Mouse (Mus musculus) bone marrow, adult 2 months (tissue): Measurements from ENCODE around the gene Ajap1.

Experiments used
- CTCF ChIP-seq: fragments of 200-500 bp; IDR thresholded peaks from 2 replicates; pipeline ENCODE4 v1.5.1; 2011; ENCODE audit warnings: low read length, control low read depth; ENCODE audit not compliant: control insufficient read depth, insufficient read depth
- POLR2A ChIP-seq: fragments of 200-500 bp; IDR thresholded peaks from 2 replicates; pipeline ENCODE4 v1.6.1; 2011; ENCODE audit warnings: low read depth, mild to moderate bottlenecking, control low read depth, low read length, borderline replicate concordance; ENCODE audit not compliant: control insufficient read depth

DNA sequence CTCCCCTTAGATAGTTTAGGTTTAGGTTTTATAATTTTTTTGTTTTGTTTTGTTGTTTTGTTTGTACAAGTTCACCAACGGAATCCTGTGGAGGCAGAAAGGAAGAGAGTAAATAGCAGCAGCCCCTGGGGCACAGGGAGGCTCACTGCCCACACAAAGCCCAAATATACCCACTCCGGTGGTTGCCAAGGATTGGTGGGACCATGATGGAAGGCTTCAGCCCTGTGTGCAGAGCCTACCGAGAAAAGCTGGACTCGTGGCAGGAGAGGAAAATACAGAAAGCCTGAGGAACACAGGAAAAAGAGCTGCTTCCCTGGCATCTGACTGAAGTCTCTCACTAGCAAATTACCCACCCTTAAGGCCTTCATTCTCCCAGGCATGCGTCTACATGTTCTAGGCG lies 108.4 kb downstream of the Ajap1 start:
- TF ChIP-seq CTCF (no peak), POLR2A (no peak)
